Mouse (Mus musculus) heart, postnatal 14 days (tissue): Measurements from ENCODE around the gene Prl4a1. TPM values are rescaled to one million over a fixed set of nuclear protein-coding genes. Genes with fewer than 3 reads are reported as not detected.
"Not testable (repeated sequence)": the region's sequence is repeated elsewhere in the genome, so short reads cannot be mapped to it uniquely, and the experiment has no call there.

Experiments
- DNase-seq, 2 experiments: peaks; one replicate each; pipeline ENCODE4 v3.0.0; 2021 to 2022
- intact Hi-C: fragments of 180-260 bp; cut with DNase I; formaldehyde crosslinking; loops from one replicate; pipeline ENCODE4 v1.15.1; 2025
- long read RNA-seq, 2 experiments: library from polyadenylated mRNA; stranded (forward); transcript quantifications; one replicate each; pipeline ENCODE4 v2.0.0; 2021
- total RNA-seq, 2 experiments: library from RNA; stranded (reverse); gene quantifications; 2 replicates each; pipeline ENCODE4 v1.2.3; 2021

Prl4a1 gene
- not detected for total RNA-seq
- long read RNA-seq, experiment 1: 0 reads
- long read RNA-seq, experiment 2: 0 reads

- intact Hi-C loops: no loop called here
- DNase-seq: no peak
Measured at GRCm38 (mm10) chr13:28015912-28016311, at the start of gene Prl4a1. TSS of gene Prl4a1 (plus strand) at chr13:28016212.

GRCm38 (mm10) chr13:27972931-27973330 lies 43.1 kb upstream of the Prl4a1 start:
- DNase-seq: no peak
- intact Hi-C loops: no loop called here

DNA sequence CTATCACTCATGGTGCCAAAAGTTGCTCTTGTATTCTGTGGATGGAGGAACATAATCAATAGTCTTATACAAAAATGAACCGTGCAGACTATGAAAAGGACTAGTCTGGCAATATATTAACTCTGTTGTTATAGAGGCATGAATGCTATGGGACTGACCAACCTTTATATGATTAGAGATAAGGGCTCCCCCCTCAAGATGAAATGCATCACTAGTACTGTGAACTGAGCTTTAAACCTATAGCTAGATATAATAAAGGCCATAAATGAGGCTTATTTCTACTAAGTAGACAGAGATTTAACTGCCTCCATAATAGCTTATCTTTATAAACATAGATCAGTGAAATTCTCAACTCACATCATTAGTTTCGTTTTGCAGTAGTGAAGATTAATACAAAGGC lies 41.7 kb upstream of the Prl4a1 start:
- DNase-seq, intact Hi-C loops: not testable (repeated sequence)

DNA sequence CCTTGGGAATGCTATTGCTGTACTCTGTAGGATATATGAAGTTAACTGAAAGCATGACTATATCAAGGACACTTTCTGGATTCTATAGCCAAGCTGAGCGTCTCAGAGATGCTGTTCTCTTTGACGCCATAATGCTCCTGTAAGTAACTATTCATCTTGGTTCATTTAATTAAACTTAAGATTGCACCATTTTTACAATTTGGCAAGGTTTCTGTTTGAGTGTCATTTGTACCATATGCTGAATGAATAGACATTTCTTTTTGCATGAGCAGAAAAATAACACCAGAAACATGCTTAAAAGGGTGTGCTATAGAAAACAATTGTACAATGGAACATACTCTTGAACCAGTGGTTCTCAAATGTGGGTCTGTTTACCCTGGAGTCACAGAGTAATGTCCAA lies 38.4 kb upstream of the Prl4a1 start:
- intact Hi-C loops: no loop called here
- no peak for DNase-seq

GRCm38 (mm10) chr13:27996557-27996956 lies 19.5 kb upstream of the Prl4a1 start:
- intact Hi-C loops, DNase-seq: not testable (repeated sequence)

DNA sequence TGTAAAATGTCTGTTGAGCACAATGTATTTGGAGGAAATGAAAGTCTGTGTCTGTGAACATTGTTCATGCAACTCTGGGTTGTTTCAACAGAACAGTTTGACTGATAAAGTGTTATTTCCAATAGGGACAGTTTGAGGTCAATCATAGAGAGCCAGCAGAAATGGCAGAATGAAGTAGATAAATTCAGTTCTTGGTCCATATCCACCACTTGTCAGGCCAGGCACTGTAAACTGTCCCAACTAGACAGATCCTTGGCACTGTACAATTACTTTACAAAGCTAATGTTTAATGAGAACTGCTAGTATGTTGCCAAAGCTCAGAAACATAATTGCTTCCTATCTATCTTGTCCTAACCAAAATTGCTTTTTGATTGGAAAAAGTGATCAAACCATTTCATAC lies 13.3 kb downstream of the Prl4a1 start:
- no peak for DNase-seq
- intact Hi-C loops: no loop called here

- intact Hi-C loops: no loop called here
- DNase-seq: no peak
Measured at GRCm38 (mm10) chr13:28069315-28069714, 53.3 kb downstream of the Prl4a1 start.

Other genes with a start within 250 kb of the Prl4a1 start
- gene Prl7c1, start 235.4 kb upstream of the Prl4a1 start, total RNA-seq: not detected
- gene Prl2a1, start 214.6 kb upstream of the Prl4a1 start, total RNA-seq: not detected
- gene Prl2c1, start 166.9 kb upstream of the Prl4a1 start, total RNA-seq: not detected
- not detected for gene Prl5a1, start 126.3 kb downstream of the Prl4a1 start, total RNA-seq
- 10 to 100 TPM; 70.7 to 78.0 TPM for gene Gm11361, start 241.3 kb downstream of the Prl4a1 start, total RNA-seq